In the genomic region with DNA sequence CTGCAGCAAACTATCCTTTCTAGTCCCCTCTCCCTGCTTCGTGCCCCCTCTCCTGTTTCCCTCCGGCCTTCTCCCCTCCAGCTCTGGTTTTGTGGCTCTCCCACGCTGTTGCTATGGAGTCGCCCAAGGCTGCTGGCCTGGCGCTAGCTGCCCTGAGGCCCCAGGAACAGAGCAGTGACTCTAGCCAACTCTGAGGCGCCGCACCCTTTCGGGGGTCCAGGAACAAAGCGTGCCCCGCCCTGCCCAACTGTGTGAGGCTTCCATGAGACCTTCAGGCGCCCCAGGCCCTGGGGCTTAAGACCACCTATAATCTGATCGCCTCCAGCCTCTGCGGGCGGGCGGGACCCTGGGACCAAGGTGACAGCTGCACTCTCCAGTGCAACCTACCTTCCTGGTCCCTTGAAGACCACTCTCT, we compare ENCODE assay signal across 8 mouse cellular contexts.
DNase-seq lines count a peak whose midpoint lies in the region; ATAC-seq and TF ChIP-seq lines count a peak whose summit lies in the region.

No protein-coding gene starts in this region.

- peak; percentile 75 for ATAC-seq in heart, embryonic 12.5 days (ENCODE audit: insufficient number of reproducible peaks, low FRiP score)
- peak; percentile 73 for ATAC-seq in limb, embryonic 14.5 days (ENCODE audit: low FRiP score, low read depth)
- ATAC-seq in midbrain, embryonic 14.5 days (ENCODE audit: low FRiP score, low TSS enrichment), result peak; percentile 80
- no peak for ATAC-seq in erythroblast, adult 5-6 weeks (replicated peaks; ENCODE audit: low FRiP score, poor library complexity, severe bottlenecking)

- H3K27me3 ChIP-seq in heart, embryonic 12.5 days (replicated peaks), result 0 out of 2 replicates have a peak, but pooled peaks cover 7% of the 10 kb centered on the region
- H3K27me3 ChIP-seq in limb, embryonic 14.5 days (ENCODE audit: control insufficient read depth, insufficient read depth, low read length), result peaks cover 16% of the 10 kb centered on the region
- H3K27me3 ChIP-seq in midbrain, embryonic 14.5 days (ENCODE audit: control insufficient read depth, insufficient read depth, low read length), result peaks cover 13% of the 10 kb centered on the region

- no peak overlapping the region for H3K27ac ChIP-seq in cortical plate, adult 2 months (ENCODE audit: insufficient read depth, low read length)
- H3K27ac ChIP-seq in heart, embryonic 12.5 days (ENCODE audit: poor library complexity, severe bottlenecking), result peak overlapping the region; percentile 18; the same call in 1 of the 2 replicates
- H3K27ac ChIP-seq in limb, embryonic 14.5 days (replicated peaks; ENCODE audit: low read depth, low read length), result no peak overlapping the region
- no peak overlapping the region for H3K27ac ChIP-seq in midbrain, embryonic 14.5 days (replicated peaks; ENCODE audit: low read depth, low read length)

- H3K4me1 ChIP-seq in cortical plate, adult 2 months (ENCODE audit: control insufficient read depth, insufficient read depth, low read length), result no peaks in the 10 kb centered on the region; the same call in 1 of the 2 replicates
- peaks cover 14% of the 10 kb centered on the region for H3K4me1 ChIP-seq in heart, embryonic 12.5 days (replicated peaks)
- H3K4me1 ChIP-seq in limb, embryonic 14.5 days (ENCODE audit: control insufficient read depth, insufficient read depth, low read length), result peaks cover 14% of the 10 kb centered on the region
- peaks cover 3% of the 10 kb centered on the region; the same call in 1 of the 2 replicates for H3K4me1 ChIP-seq in midbrain, embryonic 14.5 days (ENCODE audit: control insufficient read depth, insufficient read depth, low read length)

- 3% methylated on average over 15 of the region's 15 CpGs for whole genome bisulfite sequencing in heart, embryonic 12.5 days
- 5% methylated on average over 15 of the region's 15 CpGs for WGBS in limb, embryonic 14.5 days
- 2% methylated on average over 15 of the region's 15 CpGs for WGBS in midbrain, embryonic 14.5 days

- peak overlapping the region; percentile 64 for H3K9ac ChIP-seq in heart, embryonic 12.5 days
- peak overlapping the region; percentile 59 for H3K9ac ChIP-seq in limb, embryonic 14.5 days (ENCODE audit: low read depth, low read length, severe bottlenecking)
- H3K9ac ChIP-seq in midbrain, embryonic 14.5 days (replicated peaks; ENCODE audit: low read length), result peak overlapping the region; percentile 65; the same call in 1 of the 2 replicates

- H3K36me3 ChIP-seq in heart, embryonic 12.5 days, result no peaks in the 10 kb centered on the region
- no peaks in the 10 kb centered on the region for H3K36me3 ChIP-seq in limb, embryonic 14.5 days (ENCODE audit: control insufficient read depth, insufficient read depth, low read length)
- H3K36me3 ChIP-seq in midbrain, embryonic 14.5 days (ENCODE audit: control insufficient read depth, insufficient read depth, low read length), result no peaks in the 10 kb centered on the region

- TF ChIP-seq POLR2A in cortical plate, adult 2 months (IDR thresholded peaks at IDR 0.05; ENCODE audit: extremely low read depth, insufficient read depth, low read length), result no peak
- no peak for TF ChIP-seq POLR2A in limb, embryonic 14.5 days (IDR thresholded peaks at IDR 0.05; ENCODE audit: borderline replicate concordance, extremely low read depth, insufficient read depth, insufficient read length)

- TF ChIP-seq CTCF in cortical plate, adult 2 months (IDR thresholded peaks at IDR 0.05; ENCODE audit: extremely low read depth, insufficient read depth, low read length), result no peak

- H3K4me3 ChIP-seq in cortical plate, adult 2 months (ENCODE audit: insufficient read depth, low read length), result peak overlapping the region; percentile 36
- peak overlapping the region; percentile 62 for H3K4me3 ChIP-seq in heart, embryonic 12.5 days
- peak overlapping the region; percentile 49 for H3K4me3 ChIP-seq in limb, embryonic 14.5 days (replicated peaks; ENCODE audit: low read length)
- peak overlapping the region; percentile 49 for H3K4me3 ChIP-seq in midbrain, embryonic 14.5 days (replicated peaks; ENCODE audit: low read depth, low read length)

- DNase-seq in layer of hippocampus, postnatal 10 days (ENCODE audit: low spot score in 2 of 2), result peak; percentile 25 to 36
- DNase-seq in layer of hippocampus, adult 18-20 months (ENCODE audit: low spot score in 2 of 2), result no peak
- peak; percentile 37 for DNase-seq in limb, embryonic 14.5 days (ENCODE audit: low spot score)
- peak; percentile 76 for DNase-seq in midbrain, embryonic 14.5 days
- no peak for DNase-seq in natural killer cell, adult 2 months (ENCODE audit: low spot score in 2 of 2)

- peak overlapping the region; percentile 94 for H3K4me2 ChIP-seq in heart, embryonic 12.5 days
- peak overlapping the region; percentile 95 for H3K4me2 ChIP-seq in limb, embryonic 14.5 days (replicated peaks; ENCODE audit: low read depth, low read length, severe bottlenecking)
- peak overlapping the region; percentile 98 for H3K4me2 ChIP-seq in midbrain, embryonic 14.5 days (ENCODE audit: low read length)

- no peaks in the 10 kb centered on the region for H3K9me3 ChIP-seq in heart, embryonic 12.5 days (replicated peaks)
- H3K9me3 ChIP-seq in limb, embryonic 14.5 days (ENCODE audit: control insufficient read depth, low read length), result no peaks in the 10 kb centered on the region
- no peaks in the 10 kb centered on the region for H3K9me3 ChIP-seq in midbrain, embryonic 14.5 days (ENCODE audit: control insufficient read depth, low read length)

Comparison
In these comparisons a context has a peak if more than half of its experiments do, and no peak if none do; other contexts are left out.
1. DNase-seq: peak in layer of hippocampus, postnatal 10 days (2 of 2), limb, embryonic 14.5 days (single experiment) and midbrain, embryonic 14.5 days (single experiment); none in layer of hippocampus, adult 18-20 months (0 of 2) and natural killer cell, adult 2 months (0 of 2).
2. Peak in every context shown above with its lines, with median percentiles within 50 percentile points of each other: H3K4me3 ChIP-seq, H3K4me2 ChIP-seq and H3K9ac ChIP-seq.